Mouse (Mus musculus) adrenal gland (tissue): ENCODE measurements at regions not wholly inside any gene's neighbourhood (a gene's known extent, or its start where the extent isn't known, plus 50 kb on each side); places are given as distances from the start of the nearest gene placed in this dataset.

Experiments used
- intact Hi-C: fragments of 180-260 bp; cut with DNase I; formaldehyde crosslinking; loops from one replicate; pipeline ENCODE4 v1.15.1; 2025

- intact Hi-C loops: no loop called here
Observed at GRCm38 (mm10) chr10:17416121-17416520, 306.9 kb upstream of the Cited2 start.

DNA sequence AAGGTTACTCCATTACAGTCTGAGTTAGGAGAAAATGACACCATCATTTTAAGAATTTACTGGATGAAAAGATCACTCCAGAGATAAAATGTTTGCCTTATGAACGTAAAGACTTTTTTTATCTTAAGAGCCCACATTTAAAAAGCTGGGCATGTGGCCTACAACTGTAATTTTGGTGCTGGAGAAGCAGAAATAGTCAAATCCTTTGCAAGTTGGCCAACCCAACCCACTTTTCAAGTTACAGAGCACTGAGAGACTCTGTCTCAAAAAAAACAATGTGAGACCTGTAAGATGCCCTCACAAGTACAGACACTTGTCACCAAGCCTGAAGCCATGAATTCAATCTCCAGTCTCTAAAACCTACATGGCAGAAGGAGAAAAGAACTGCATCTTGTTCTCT, 305.6 kb upstream of the Cited2 start:
- intact Hi-C loops: no loop called here

DNA sequence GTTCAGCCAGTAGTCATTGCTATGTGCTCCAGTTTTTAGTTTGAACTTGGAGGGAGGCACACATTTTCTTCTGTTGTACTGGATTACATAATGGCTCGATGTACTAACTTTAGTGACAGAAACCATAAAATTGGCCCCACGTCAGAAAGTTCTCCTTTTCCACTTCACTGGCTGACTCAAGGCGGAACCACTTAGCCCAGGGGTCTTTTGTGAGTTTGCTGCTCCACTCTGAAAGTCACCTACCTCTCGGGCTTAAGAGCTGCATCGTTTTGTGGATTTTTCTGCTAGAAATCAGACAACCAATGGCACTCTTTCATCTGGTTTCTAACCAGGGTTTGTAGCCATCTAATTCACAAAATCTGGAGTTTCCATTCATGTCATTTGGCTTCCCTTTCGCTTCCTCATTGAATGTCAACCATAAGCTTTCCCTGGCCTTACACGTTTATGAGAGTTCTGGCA, 304.8 kb upstream of the Cited2 start:
- intact Hi-C loops: no loop called here

DNA sequence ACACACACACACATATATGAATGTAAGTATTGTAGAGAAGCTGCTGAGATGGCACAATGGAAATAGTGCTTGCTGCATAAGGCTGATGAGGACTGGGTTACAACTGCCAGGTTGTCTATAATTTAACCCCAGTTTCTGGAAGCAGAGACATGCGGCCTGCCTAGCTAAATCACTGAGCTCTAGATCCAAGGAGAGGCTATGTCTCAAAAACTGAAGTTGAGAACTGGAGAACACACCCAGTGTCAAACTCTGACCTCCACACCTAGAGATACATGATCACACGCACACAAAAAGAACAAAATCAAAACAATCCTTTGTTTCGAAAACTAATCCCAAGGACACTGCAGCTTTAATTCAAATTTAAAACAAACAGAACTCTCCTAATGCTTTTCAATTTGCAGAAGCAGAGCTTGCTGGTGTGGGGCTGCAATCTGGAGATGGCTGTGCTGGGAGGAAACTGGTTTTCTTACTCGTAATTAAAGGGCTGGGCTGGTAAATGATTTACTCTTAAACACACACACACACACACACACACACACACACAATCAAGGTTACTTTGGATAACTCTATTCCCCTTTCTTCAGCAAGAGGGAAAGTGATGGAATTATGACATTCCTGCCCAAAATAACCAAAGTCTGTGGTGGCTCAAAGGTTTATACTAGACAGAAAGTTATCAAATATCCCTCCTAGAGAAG, 299.3 kb upstream of the Cited2 start:
- intact Hi-C loops: no loop called here

- intact Hi-C loops: no loop called here
Observed at GRCm38 (mm10) chr10:17426197-17426596, 296.8 kb upstream of the Cited2 start.

DNA sequence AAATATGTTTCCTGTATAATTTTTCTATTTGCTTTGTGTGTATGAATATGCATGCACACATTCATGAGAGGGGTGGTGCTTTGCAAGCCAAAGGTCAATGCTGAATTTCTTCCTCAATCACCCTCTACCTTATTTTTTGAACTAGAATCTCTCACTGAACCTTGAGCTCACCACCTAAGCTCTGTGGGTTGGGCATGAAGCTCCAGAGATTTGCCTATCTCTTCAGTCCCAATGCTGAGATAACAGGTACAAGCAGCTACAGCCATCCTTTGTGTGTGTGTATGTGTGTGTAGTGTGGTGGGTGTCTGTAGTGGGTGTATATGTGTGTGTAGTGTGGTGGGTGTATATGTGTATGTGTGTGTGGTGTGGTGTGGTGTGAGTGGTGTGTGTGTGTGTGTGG, 295.7 kb upstream of the Cited2 start:
- intact Hi-C loops: no loop called here

- intact Hi-C loops: no loop called here
Observed at GRCm38 (mm10) chr10:17428315-17428714, 294.7 kb upstream of the Cited2 start.

GRCm38 (mm10) chr10:17431068-17431467, 291.9 kb upstream of the Cited2 start:
- intact Hi-C loops: no loop called here

GRCm38 (mm10) chr10:17434098-17434497, 288.9 kb upstream of the Cited2 start:
- intact Hi-C loops: no loop called here

DNA sequence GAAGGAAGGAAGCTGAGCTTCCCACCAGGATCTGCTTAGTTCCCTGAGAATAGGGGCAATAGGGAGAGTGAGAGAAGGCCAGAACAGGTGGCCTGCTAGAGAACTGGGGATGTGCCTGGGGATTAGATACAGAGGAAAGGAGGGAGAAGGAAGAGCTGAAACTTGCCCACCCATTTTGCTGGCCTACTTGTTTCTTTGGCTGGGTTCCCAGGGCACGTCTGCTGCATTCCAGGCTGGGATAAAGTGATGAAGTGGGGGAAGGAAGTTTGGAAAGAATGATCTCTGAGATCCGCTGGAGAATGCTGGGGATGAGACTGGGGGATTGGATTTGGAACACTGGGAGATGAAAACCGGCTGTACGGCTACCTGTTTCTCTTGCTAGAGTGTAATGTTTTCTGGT, 272.8 kb upstream of the Cited2 start:
- intact Hi-C loops: no loop called here

GRCm38 (mm10) chr10:17470880-17471279, 252.1 kb upstream of the Cited2 start:
- intact Hi-C loops: no loop called here

- intact Hi-C loops: no loop called here
Observed at GRCm38 (mm10) chr10:17472536-17472935, 250.5 kb upstream of the Cited2 start.

DNA sequence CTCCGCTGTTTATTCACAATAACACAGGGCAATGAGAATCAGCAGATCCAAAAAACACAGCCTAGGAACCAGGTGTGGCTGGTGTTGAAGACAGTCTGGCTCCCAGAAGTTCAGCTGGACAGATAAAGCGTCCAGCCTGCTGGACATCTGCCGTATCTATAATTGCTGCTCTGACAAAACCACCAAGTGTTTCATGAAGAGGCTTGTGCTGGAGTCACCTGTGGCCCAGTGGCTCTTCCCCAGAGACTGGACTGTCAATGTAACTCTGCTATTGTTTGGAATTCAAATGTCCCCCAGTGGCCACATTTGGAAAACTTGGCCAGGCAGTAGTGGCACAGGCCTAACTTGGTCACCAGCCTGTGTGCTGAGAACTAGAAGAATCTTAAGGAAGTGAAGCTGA, 247.0 kb upstream of the Cited2 start:
- intact Hi-C loops: no loop called here

- intact Hi-C loops: no loop called here
Observed at GRCm38 (mm10) chr10:17476720-17477119, 246.3 kb upstream of the Cited2 start.

GRCm38 (mm10) chr10:17478761-17479632, 244.0 kb upstream of the Cited2 start:
- intact Hi-C loops: no loop called here

GRCm38 (mm10) chr10:17482751-17483150, 240.3 kb upstream of the Cited2 start:
- intact Hi-C loops: loop anchor here (5.0 to 10.0 kb wide), 3 partner anchors 70 to 848 kb away; partner anchors contain the start of gene Cited2

- intact Hi-C loops: loop anchor here (10.0 kb wide), 1 partner anchor 850 kb away; no protein-coding TSS in a partner anchor
Observed at GRCm38 (mm10) chr10:17485049-17485449, 238.0 kb upstream of the Cited2 start.

- intact Hi-C loops: loop anchor here (10.0 kb wide), 1 partner anchor 851 kb away; no protein-coding TSS in a partner anchor
Observed at GRCm38 (mm10) chr10:17485515-17485914, 237.5 kb upstream of the Cited2 start.

GRCm38 (mm10) chr10:17486011-17486410, 237.0 kb upstream of the Cited2 start:
- intact Hi-C loops: loop anchor here (10.0 kb wide), 1 partner anchor 851 kb away; no protein-coding TSS in a partner anchor

GRCm38 (mm10) chr10:17487460-17487859, 235.6 kb upstream of the Cited2 start:
- intact Hi-C loops: loop anchor here (10.0 kb wide), 1 partner anchor 853 kb away; no protein-coding TSS in a partner anchor

GRCm38 (mm10) chr10:17491611-17492305, 231.3 kb upstream of the Cited2 start:
- intact Hi-C loops: no loop called here
